Mouse (Mus musculus) lung, postnatal 0 days (tissue): ENCODE measurements at regions not wholly inside any gene's neighbourhood (a gene's known extent, or its start where the extent isn't known, plus 50 kb on each side); places are given as distances from the start of the nearest gene placed in this dataset.

ENCODE experiments used
- CTCF ChIP-seq: IDR thresholded peaks from 2 replicates; pipeline ENCODE4 v1.5.1; 2016; ENCODE audit warnings: antibody characterized with exemption, mild to moderate bottlenecking
- EP300 ChIP-seq: IDR thresholded peaks from 2 replicates; pipeline ENCODE4 v1.6.1; 2016; ENCODE audit warnings: antibody characterized with exemption, mild to moderate bottlenecking, control low read depth

- TF ChIP-seq EP300 (no peak), CTCF (no peak)
These were observed 995.6 kb downstream of the Olfm4 start for GRCm38 (mm10) chr14:80979475-80979874.
